Mouse (Mus musculus) CH12.LX (cell line): ENCODE data around the gene Tshz2. TPM values are rescaled to one million over a fixed set of nuclear protein-coding genes. Genes with fewer than 3 reads are reported as not detected.

ENCODE experiments used
- DNase-seq: peaks from one replicate; pipeline ENCODE4 v3.0.0-alpha.2; 2013; ENCODE audit errors: extremely low read depth
- H3K27ac ChIP-seq: 2 replicates; pipeline ENCODE4 v1.5.1; 2012; ENCODE audit warnings: low read depth, mild to moderate bottlenecking, control low read depth, moderate library complexity; ENCODE audit not compliant: insufficient read depth
- H3K27me3 ChIP-seq: replicated peaks from 2 replicates; pipeline ENCODE3; 2012; ENCODE audit warnings: inconsistent platforms
- H3K36me3 ChIP-seq, 2 experiments: replicated peaks in 1 of 2; 2 replicates each; pipeline versions ENCODE3 to v1.6.1; 2012; ENCODE audit warnings: inconsistent platforms in 1 of 2, low read length in 1 of 2, mild to moderate bottlenecking in 1 of 2, mixed read lengths in 1 of 2, moderate library complexity in 1 of 2; ENCODE audit not compliant: control insufficient read depth in 1 of 2, insufficient read depth in 1 of 2
- H3K4me1 ChIP-seq, 2 experiments: 2 replicates each; pipeline ENCODE4 v1.6.1; 2012; ENCODE audit warnings: inconsistent platforms in 1 of 2, moderate library complexity in 1 of 2; ENCODE audit not compliant: insufficient read depth in 2 of 2, control insufficient read depth in 1 of 2
- H3K4me2 ChIP-seq: 2 replicates; pipeline ENCODE4 v1.6.1; 2012; ENCODE audit warnings: low read depth, mild to moderate bottlenecking, control low read depth; ENCODE audit not compliant: poor library complexity, insufficient read depth, severe bottlenecking
- H3K4me3 ChIP-seq, 3 experiments: fragments of 150-350 bp in 1 of 3; sonication (generic) in 1 of 3; replicated peaks in 1 of 3; 2 replicates each; pipeline versions ENCODE3 to v1.5.1; 2011 to 2012; ENCODE audit warnings: low read depth in 2 of 3, low read length in 2 of 3, mild to moderate bottlenecking in 2 of 3, moderate library complexity in 2 of 3, control low read depth in 1 of 3, improper control_type of control experiment in 1 of 3, inconsistent platforms in 1 of 3, mixed read lengths in 1 of 3; ENCODE audit not compliant: poor library complexity in 1 of 3
- H3K79me2 ChIP-seq: replicated peaks from 2 replicates; pipeline ENCODE4 v1.6.1; 2012; ENCODE audit warnings: mild to moderate bottlenecking, moderate library complexity; ENCODE audit not compliant: control insufficient read depth, poor library complexity, insufficient read depth, severe bottlenecking; ENCODE audit errors: extremely low read depth
- H3K9ac ChIP-seq: 2 replicates; pipeline ENCODE4 v1.6.1; 2012; ENCODE audit warnings: low read depth, mild to moderate bottlenecking, control low read depth, moderate library complexity; ENCODE audit not compliant: insufficient read depth
- H3K9me3 ChIP-seq: replicated peaks from 2 replicates; pipeline ENCODE3; 2012; ENCODE audit warnings: low read length, inconsistent platforms, mixed read lengths
- BHLHE40 ChIP-seq: IDR thresholded peaks from 2 replicates; pipeline ENCODE4 v1.6.1; 2011; ENCODE audit warnings: mild to moderate bottlenecking, low read depth, low read length, improper control_type of control experiment
- CHD1 ChIP-seq: IDR thresholded peaks from 2 replicates; pipeline ENCODE4 v1.6.1; 2012; ENCODE audit warnings: low read depth, low read length, improper control_type of control experiment, inconsistent platforms
- CHD2 ChIP-seq: IDR thresholded peaks from 2 replicates; pipeline ENCODE4 v1.6.1; 2011; ENCODE audit warnings: low read length, improper control_type of control experiment
- CTCF ChIP-seq, 2 experiments: IDR thresholded peaks in 1 of 2; conservative IDR thresholded peaks in 1 of 2; 2 replicates each; pipeline ENCODE4 v1.5.1; 2011 to 2012; ENCODE audit warnings: low read depth in 2 of 2, low read length in 2 of 2, improper control_type of control experiment in 1 of 2, inconsistent platforms in 1 of 2, mild to moderate bottlenecking in 1 of 2, moderate library complexity in 1 of 2
- E2F4 ChIP-seq: IDR thresholded peaks from 2 replicates; pipeline ENCODE4 v1.6.1; 2011; ENCODE audit warnings: low read depth, low read length, improper control_type of control experiment; ENCODE audit not compliant: insufficient replicate concordance
- ELF1 ChIP-seq: IDR thresholded peaks from 2 replicates; pipeline ENCODE4 v1.6.1; 2014; ENCODE audit warnings: low read depth, mild to moderate bottlenecking, inconsistent platforms, low read length, improper control_type of control experiment
- EP300 ChIP-seq: IDR thresholded peaks from 2 replicates; pipeline ENCODE4 v1.6.1; 2011; ENCODE audit warnings: low read length, improper control_type of control experiment
- ETS1 ChIP-seq: conservative IDR thresholded peaks from 2 replicates; pipeline ENCODE4 v1.6.1; 2012; ENCODE audit warnings: low read depth, mild to moderate bottlenecking, inconsistent platforms, low read length, improper control_type of control experiment, moderate library complexity
- GABPA ChIP-seq: IDR thresholded peaks from 2 replicates; pipeline ENCODE4 v1.6.1; 2012; ENCODE audit warnings: low read depth, low read length, improper control_type of control experiment, inconsistent platforms; ENCODE audit not compliant: insufficient replicate concordance
- HCFC1 ChIP-seq: IDR thresholded peaks from 2 replicates; pipeline ENCODE4 v1.6.1; 2012; ENCODE audit warnings: low read depth, mild to moderate bottlenecking, inconsistent platforms, low read length, improper control_type of control experiment
- IRF4 ChIP-seq: IDR thresholded peaks from 2 replicates; pipeline ENCODE4 v1.6.1; 2014; ENCODE audit warnings: low read depth, mild to moderate bottlenecking, inconsistent platforms, low read length, improper control_type of control experiment
- MAFK ChIP-seq: IDR thresholded peaks from 2 replicates; pipeline ENCODE4 v1.6.1; 2011; ENCODE audit warnings: low read length, improper control_type of control experiment; ENCODE audit not compliant: insufficient replicate concordance
- MAZ ChIP-seq: IDR thresholded peaks from 2 replicates; pipeline ENCODE4 v1.6.1; 2012; ENCODE audit warnings: low read depth, mild to moderate bottlenecking, inconsistent platforms, low read length, improper control_type of control experiment, moderate library complexity
- MXI1 ChIP-seq: IDR thresholded peaks from 2 replicates; pipeline ENCODE4 v1.6.1; 2011; ENCODE audit warnings: mild to moderate bottlenecking, low read depth, low read length, improper control_type of control experiment
- NELFE ChIP-seq: IDR thresholded peaks from 2 replicates; pipeline ENCODE4 v1.6.1; 2011; ENCODE audit warnings: low read depth, low read length, improper control_type of control experiment
- NRF1 ChIP-seq: IDR thresholded peaks from 2 replicates; pipeline ENCODE4 v1.6.1; 2014; ENCODE audit warnings: low read depth, mild to moderate bottlenecking, inconsistent platforms, low read length, improper control_type of control experiment, moderate library complexity
- PAX5 ChIP-seq: IDR thresholded peaks from 2 replicates; pipeline ENCODE4 v1.6.1; 2012; ENCODE audit warnings: low read length, inconsistent platforms, mixed read lengths
- POLR2A ChIP-seq: IDR thresholded peaks from 2 replicates; pipeline ENCODE4 v1.6.1; 2011; ENCODE audit warnings: low read depth, mild to moderate bottlenecking, improper control_type of control experiment, low read length
- POLR2AphosphoS2 ChIP-seq: IDR thresholded peaks from 2 replicates; pipeline ENCODE4 v1.6.1; 2011; ENCODE audit warnings: low read depth, low read length, improper control_type of control experiment
- RCOR1 ChIP-seq: conservative IDR thresholded peaks from 2 replicates; pipeline ENCODE4 v1.6.1; 2012; ENCODE audit warnings: low read depth, mild to moderate bottlenecking, inconsistent platforms, low read length, improper control_type of control experiment
- SIN3A ChIP-seq: IDR thresholded peaks from 2 replicates; pipeline ENCODE4 v1.6.1; 2012; ENCODE audit warnings: low read length, improper control_type of control experiment, inconsistent platforms
- SMC3 ChIP-seq: IDR thresholded peaks from 2 replicates; pipeline ENCODE4 v1.6.1; 2011; ENCODE audit warnings: low read depth, low read length, improper control_type of control experiment
- TCF12 ChIP-seq: IDR thresholded peaks from 2 replicates; pipeline ENCODE4 v1.6.1; 2014; ENCODE audit warnings: low read depth, mild to moderate bottlenecking, inconsistent platforms, low read length, improper control_type of control experiment
- USF2 ChIP-seq: conservative IDR thresholded peaks from 2 replicates; pipeline ENCODE4 v1.6.1; 2011; ENCODE audit warnings: low read depth, low read length, improper control_type of control experiment
- ZC3H11A ChIP-seq: IDR thresholded peaks from 2 replicates; pipeline ENCODE4 v1.6.1; 2012; ENCODE audit warnings: low read depth, mild to moderate bottlenecking, inconsistent platforms, low read length, improper control_type of control experiment
- ZKSCAN1 ChIP-seq: IDR thresholded peaks from 2 replicates; pipeline ENCODE4 v1.6.1; 2012; ENCODE audit warnings: low read depth, inconsistent platforms, low read length, improper control_type of control experiment, borderline replicate concordance
- dilution Hi-C: fragments of 300-500 bp; cut with MboI; formaldehyde crosslinking; loops from 2 replicates; pipeline ENCODE4 v1.14.3; 2020; ENCODE audit warnings: low sequenced_read_pairs; ENCODE audit not compliant: extremely low pct_unique_long_range_greater_than_20kb, extremely low pct_ligation_motif_present
- in situ Hi-C: fragments of 300-500 bp; cut with MboI; formaldehyde crosslinking; loops from 3 replicates; pipeline ENCODE4 v1.14.3; 2019; ENCODE audit warnings: low sequenced_read_pairs, low pct_ligation_motif_present, low pct_unique_long_range_greater_than_20kb, mixed read lengths
- polyA plus RNA-seq: library from polyadenylated mRNA; unstranded; fragments of >175 nt; gene quantifications from 2 replicates; pipeline ENCODE4 v1.2.1, GENCODE M21; 2012; ENCODE audit warnings: low read depth; ENCODE audit not compliant: insufficient read length
- total RNA-seq, 2 experiments: library from RNA; depleted of rRNA; stranded (reverse); fragments of 300-350 nt in 1 of 2; fragments of >200 nt in 1 of 2; gene quantifications; 2 replicates each; pipeline ENCODE4 v1.2.3; 2012 to 2014

Tshz2 gene
- total and polyA plus RNA-seq, 3 experiments, result not detected

GRCm38 (mm10) chr2:169842494-169842893 is 209.7 kb downstream of the Tshz2 start:
- dilution Hi-C loops (no loop called here), in situ Hi-C loops (no loop called here)
- Histone ChIP-seq H3K36me3 (no peaks in the 10 kb centered on the region), H3K4me1 (no peaks in the 10 kb centered on the region), H3K4me3 (no peak overlapping the region), H3K27me3 (no peaks in the 10 kb centered on the region), H3K27ac (no peak overlapping the region), H3K9me3 (peaks cover 92% of the 10 kb centered on the region), H3K79me2 (no peaks in the 10 kb centered on the region), H3K9ac (no peak overlapping the region), H3K4me2 (no peak overlapping the region)
- DNase-seq, result no peak
- TF ChIP-seq ZKSCAN1 (no peak), NELFE (no peak), IRF4 (no peak), CHD1 (no peak), POLR2A (no peak), SIN3A (no peak), ELF1 (no peak), MAZ (no peak), BHLHE40 (no peak), E2F4 (no peak), USF2 (no peak), GABPA (no peak), MAFK (no peak), MXI1 (no peak), ZC3H11A (no peak), NRF1 (no peak), EP300 (no peak), PAX5 (no peak), TCF12 (no peak)

GRCm38 (mm10) chr2:169843553-169843952 is 210.7 kb downstream of the Tshz2 start:
- H3K27ac ChIP-seq, result no peak overlapping the region
- no peak for DNase-seq
- no peak overlapping the region for H3K4me3 ChIP-seq
- H3K36me3 ChIP-seq, result no peaks in the 10 kb centered on the region
- dilution Hi-C loops (no loop called here), in situ Hi-C loops (no loop called here)
- H3K9ac ChIP-seq, result no peak overlapping the region
- peaks cover 93% of the 10 kb centered on the region for H3K9me3 ChIP-seq
- H3K4me2 ChIP-seq, result no peak overlapping the region
- TF ChIP-seq ETS1 (no peak), SMC3 (no peak), BHLHE40 (no peak), ZC3H11A (no peak), CTCF (conservative IDR thresholded peaks at IDR 0.05 in 1 of 2, IDR thresholded peaks at IDR 0.05 in 1 of 2; ENCODE audit: low read depth in 2 of 2, low read length in 2 of 2) (no peak), E2F4 (no peak), HCFC1 (no peak), PAX5 (no peak), CHD2 (no peak), RCOR1 (no peak), IRF4 (no peak), GABPA (no peak), EP300 (no peak), MXI1 (no peak), TCF12 (no peak), POLR2AphosphoS2 (no peak)
- H3K27me3 ChIP-seq, result no peaks in the 10 kb centered on the region
- no peaks in the 10 kb centered on the region for H3K4me1 ChIP-seq
- H3K79me2 ChIP-seq, result no peaks in the 10 kb centered on the region
